Comparison of ENCODE assay signal across 8 mouse cellular contexts in genomic region chr5:118380422-118381293, GRCm38 (mm10).
DNase-seq lines count a peak whose midpoint lies in the region; ATAC-seq lines count a peak whose summit lies in the region.

No protein-coding gene starts in this region.

- peak overlapping the region; percentile 60 for H3K9ac ChIP-seq in forebrain, embryonic 15.5 days (replicated peaks)

- no peaks in the 10 kb centered on the region for H3K27me3 ChIP-seq in forebrain, embryonic 15.5 days

- peaks cover 22% of the 10 kb centered on the region for H3K4me1 ChIP-seq in forebrain, embryonic 15.5 days

- H3K4me2 ChIP-seq in forebrain, embryonic 15.5 days (replicated peaks): peak overlapping the region; percentile 86

- peak; percentile 48 for DNase-seq in CD4-positive, CD25-positive, alpha-beta regulatory T cell, adult 2 months (ENCODE audit: low read depth, low spot score)
- peak; percentile 63 for DNase-seq in adrenal gland, postnatal 14 days
- peak; percentile 59 to 65 for DNase-seq in heart, postnatal 14 days
- DNase-seq in kidney, postnatal 4 days: peak; percentile 78 to 83
- peak; percentile 86 for DNase-seq in lung, postnatal 10 days
- DNase-seq in ovary, adult 18-20 months (ENCODE audit: low spot score): peak; percentile 64
- peak; percentile 42 for DNase-seq in urinary bladder, postnatal 25 days (ENCODE audit: low spot score)

- under 1% methylated on average over 43 of the region's 45 CpGs for WGBS in forebrain, embryonic 15.5 days

- H3K36me3 ChIP-seq in forebrain, embryonic 15.5 days: no peaks in the 10 kb centered on the region

- no peaks in the 10 kb centered on the region for H3K9me3 ChIP-seq in forebrain, embryonic 15.5 days

- peak; percentile 79 for ATAC-seq in forebrain, embryonic 15.5 days (replicated peaks)

- peak overlapping the region; percentile 93 for H3K27ac ChIP-seq in forebrain, embryonic 15.5 days (replicated peaks)

- intact Hi-C loops in heart, postnatal 14 days (cut with DNase I): loop anchor here (5.0 kb wide), 1 partner anchor 182 kb away; the partner anchor contains the start of gene Med13l

- H3K4me3 ChIP-seq in forebrain, embryonic 15.5 days: peak overlapping the region; percentile 48

Comparison
In these comparisons a context has a peak if more than half of its experiments do, and no peak if none do; other contexts are left out.
1. Peak in every context shown above with its lines: DNase-seq, ATAC-seq, H3K4me3 ChIP-seq and H3K27ac ChIP-seq.